ENCODE assay signal across 8 mouse cellular contexts in the genomic region with DNA sequence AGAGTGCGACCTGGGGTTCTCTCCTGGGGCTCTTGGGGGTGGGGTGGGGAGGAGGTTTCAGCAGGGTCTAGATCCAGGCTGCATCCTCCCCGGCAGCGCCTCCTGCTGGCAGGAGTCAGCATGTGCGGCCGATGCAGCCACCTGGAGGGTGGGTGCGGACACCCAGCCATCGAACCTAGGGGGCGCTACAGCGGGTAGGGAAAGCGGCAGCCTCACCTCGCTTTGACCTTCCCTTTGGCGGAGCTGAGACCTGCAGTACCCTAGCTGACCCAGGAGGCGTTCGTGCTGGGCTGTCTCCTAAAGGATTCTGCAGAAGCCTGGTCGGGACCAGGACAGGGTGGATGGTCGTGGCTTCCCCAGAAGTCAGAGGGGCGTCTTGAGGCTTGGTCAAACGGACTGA. TPM values are rescaled to one million over a fixed set of nuclear protein-coding genes. Genes with fewer than 3 reads are reported as not detected.
DNase-seq lines count a peak whose midpoint lies in the region; ATAC-seq and TF ChIP-seq lines count a peak whose summit lies in the region.

No protein-coding gene starts in this region.

- 0% methylated on average over 11 of the region's 18 CpGs for WGBS in embryonic facial prominence, embryonic 14.5 days

- intact Hi-C loops in heart, postnatal 10 days (cut with DNase I) = no loop called here

- H3K4me3 ChIP-seq in G1E (ENCODE audit: low read depth, low read length) = no peak overlapping the region
- peak overlapping the region; percentile 80 for H3K4me3 ChIP-seq in embryonic facial prominence, embryonic 14.5 days (ENCODE audit: low read depth, low read length)

- H3K9me3 ChIP-seq in G1E (replicated peaks) = no peaks in the 10 kb centered on the region
- no peaks in the 10 kb centered on the region for H3K9me3 ChIP-seq in embryonic facial prominence, embryonic 14.5 days (ENCODE audit: control insufficient read depth, low read length)

- peaks cover 92% of the 10 kb centered on the region for H3K27me3 ChIP-seq in G1E (ENCODE audit: insufficient read depth, low read length)
- peaks cover 29% of the 10 kb centered on the region; the same call in 1 of the 2 replicates for H3K27me3 ChIP-seq in embryonic facial prominence, embryonic 14.5 days (replicated peaks; ENCODE audit: control insufficient read depth, insufficient read depth, low read length)

- no peak overlapping the region for H3K27ac ChIP-seq in embryonic facial prominence, embryonic 14.5 days (replicated peaks; ENCODE audit: low read depth, low read length)

- peak overlapping the region; percentile 58; the same call in 1 of the 2 replicates for H3K9ac ChIP-seq in embryonic facial prominence, embryonic 14.5 days (ENCODE audit: low read depth, low read length)

- peak overlapping the region; percentile 97 for H3K4me2 ChIP-seq in embryonic facial prominence, embryonic 14.5 days (ENCODE audit: low read depth, low read length)

- peaks cover 40% of the 10 kb centered on the region for H3K4me1 ChIP-seq in G1E (ENCODE audit: insufficient read depth, low read depth, low read length)
- H3K4me1 ChIP-seq in embryonic facial prominence, embryonic 14.5 days (ENCODE audit: control insufficient read depth, insufficient read depth, low read length) = peaks cover 40% of the 10 kb centered on the region

- H3K36me3 ChIP-seq in G1E (replicated peaks) = no peaks in the 10 kb centered on the region
- H3K36me3 ChIP-seq in embryonic facial prominence, embryonic 14.5 days (ENCODE audit: control insufficient read depth, insufficient read depth, low read length) = no peaks in the 10 kb centered on the region

- peak; percentile 84 for TF ChIP-seq CTCF in G1E (IDR thresholded peaks at IDR 0.05; ENCODE audit: low read depth, low read length)

- no peak for ATAC-seq in G1E (ENCODE audit: extremely low read depth, insufficient number of reproducible peaks, low FRiP score, poor library complexity, severe bottlenecking)
- peak; percentile 23 for ATAC-seq in embryonic facial prominence, embryonic 14.5 days (ENCODE audit: low read depth)
- ATAC-seq in megakaryocyte progenitor cell, adult 5-6 weeks (replicated peaks; ENCODE audit: poor library complexity) = peak; percentile 77

- peak; percentile 47 for DNase-seq in G1E (ENCODE audit: low spot score)
- peak; percentile 65 to 80 for DNase-seq in adrenal gland, postnatal 36 days
- peak; percentile 60 for DNase-seq in embryonic facial prominence, embryonic 14.5 days (ENCODE audit: low spot score)
- peak; percentile 77 to 93 for DNase-seq in heart, postnatal 10 days
- peak; percentile 72 to 83 for DNase-seq in kidney, postnatal 25 days
- peak; percentile 56 for DNase-seq in spleen, adult 12 weeks (ENCODE audit: low spot score)
- no peak for DNase-seq in layer of hippocampus, adult 8-10 months (ENCODE audit: low spot score in 2 of 2)

RNA-seq across cellular contexts. Expression of gene Cacnb3, which starts 0.9 kb away (rescaled TPM):
- total RNA-seq in G1E (2014; fragmentation: Nextera tagmentation) (0.29 TPM in 1 of 2 replicates, not detected in the other), G1E (2017) (0.12 and 0.22 TPM in 2 replicates)
- polyA plus RNA-seq in G1E (2012) = 0.14 and 0.22 TPM in 2 replicates
- 10 to 100 TPM; 10.2 to 13.3 TPM for total RNA-seq in adrenal gland, postnatal 36 days (2021)
- polyA plus RNA-seq in embryonic facial prominence, embryonic 14.5 days (2014; fragmentation: Nextera tagmentation; extraction: Ambion mirVana) = 29.0 and 37.0 TPM in 2 replicates
- 10 to 100 TPM; 13.6 to 14.0 TPM for total RNA-seq in heart, postnatal 10 days (2021)
- not detected in 2 replicates for total RNA-seq in megakaryocyte progenitor cell, adult 5-6 weeks (2015)
- total RNA-seq in megakaryocyte progenitor cell, adult 5-6 weeks (2017) = not detected in 2 replicates
- 100 to 1,000 TPM; 163 to 193 (median 176) TPM for total RNA-seq in layer of hippocampus, adult 8-10 months (2022)

RNA-seq across cellular contexts. Expression of gene Adcy6, which starts 21.6 kb away (rescaled TPM):
- total RNA-seq in G1E (2014; fragmentation: Nextera tagmentation) = 5.0 TPM in 1 of 2 replicates, not detected in the other
- total RNA-seq in G1E (2017) = 0.22 TPM in 1 of 2 replicates, not detected in the other
- polyA plus RNA-seq in G1E (2012) = not detected in 2 replicates
- total RNA-seq in adrenal gland, postnatal 36 days (2021) = 10 to 100 TPM; 43.8 to 62.6 TPM
- polyA plus RNA-seq in embryonic facial prominence, embryonic 14.5 days (2014; fragmentation: Nextera tagmentation; extraction: Ambion mirVana) = 14.9 and 18.8 TPM in 2 replicates
- 100 to 1,000 TPM; 187 to 200 TPM for total RNA-seq in heart, postnatal 10 days (2021)
- total RNA-seq in megakaryocyte progenitor cell, adult 5-6 weeks (2015) = 2.2 and 3.1 TPM in 2 replicates
- total RNA-seq in megakaryocyte progenitor cell, adult 5-6 weeks (2017) = 6.7 and 7.7 TPM in 2 replicates
- 10 to 100 TPM; 47.3 to 58.6 (median 52.2) TPM for total RNA-seq in layer of hippocampus, adult 8-10 months (2022)

RNA-seq across cellular contexts. Expression of gene Ddx23, which starts 31.2 kb away (rescaled TPM):
- total RNA-seq in G1E (2014; fragmentation: Nextera tagmentation) (61.4 and 66.6 TPM in 2 replicates), G1E (2017) (101 and 154 TPM in 2 replicates)
- polyA plus RNA-seq in G1E (2012) = 100 and 112 TPM in 2 replicates
- 10 to 100 TPM; 75.5 to 84.3 TPM for total RNA-seq in adrenal gland, postnatal 36 days (2021)
- polyA plus RNA-seq in embryonic facial prominence, embryonic 14.5 days (2014; fragmentation: Nextera tagmentation; extraction: Ambion mirVana) = 21.5 and 23.4 TPM in 2 replicates
- total RNA-seq in heart, postnatal 10 days (2021) = 10 to 100 TPM; 55.2 to 57.2 TPM
- total RNA-seq in megakaryocyte progenitor cell, adult 5-6 weeks (2015) = 22.1 and 25.0 TPM in 2 replicates
- total RNA-seq in megakaryocyte progenitor cell, adult 5-6 weeks (2017) = 88.0 and 121 TPM in 2 replicates
- 10 to 100 TPM; 76.3 to 89.4 (median 85.9) TPM for total RNA-seq in layer of hippocampus, adult 8-10 months (2022)

RNA-seq across cellular contexts. Expression of gene Rnd1, which starts 45.8 kb away (rescaled TPM):
- total RNA-seq in G1E (2014; fragmentation: Nextera tagmentation) (3.2 and 3.3 TPM in 2 replicates), G1E (2017) (1.2 and 1.5 TPM in 2 replicates)
- polyA plus RNA-seq in G1E (2012) = 1.0 and 1.1 TPM in 2 replicates
- total RNA-seq in adrenal gland, postnatal 36 days (2021) = 1 to 10 TPM; 2.1 to 2.4 TPM
- 0.42 TPM in 2 replicates for polyA plus RNA-seq in embryonic facial prominence, embryonic 14.5 days (2014; fragmentation: Nextera tagmentation; extraction: Ambion mirVana)
- total RNA-seq in heart, postnatal 10 days (2021) = 1 to 10 TPM in 1 of 2 experiments, under 1 TPM in 1; 0.84 to 1.9 TPM
- 1.1 and 1.7 TPM in 2 replicates for total RNA-seq in megakaryocyte progenitor cell, adult 5-6 weeks (2015)
- total RNA-seq in megakaryocyte progenitor cell, adult 5-6 weeks (2017) = 3.3 and 3.5 TPM in 2 replicates
- 1 to 10 TPM; 6.3 to 8.7 (median 7.3) TPM for total RNA-seq in layer of hippocampus, adult 8-10 months (2022)

Comparison
In these comparisons a context has a peak if more than half of its experiments do, and no peak if none do; other contexts are left out.
1. DNase-seq: peak in G1E (single experiment), adrenal gland, postnatal 36 days (2 of 2), embryonic facial prominence, embryonic 14.5 days (single experiment), heart, postnatal 10 days (2 of 2), kidney, postnatal 25 days (2 of 2) and spleen, adult 12 weeks (single experiment); none in layer of hippocampus, adult 8-10 months (0 of 2).
2. RNA of gene Cacnb3, which starts 0.9 kb away (total RNA-seq): 163 to 193 TPM in layer of hippocampus, adult 8-10 months; 13.6 to 14.0 TPM in heart, postnatal 10 days, 10.2 to 13.3 TPM in adrenal gland, postnatal 36 days, 0.12 to 0.29 TPM in G1E and not detected in megakaryocyte progenitor cell, adult 5-6 weeks; every median in the first group is over 10 times any median in the second.
3. RNA of gene Adcy6, which starts 21.6 kb away (total RNA-seq): 187 to 200 TPM in heart, postnatal 10 days, 43.8 to 62.6 TPM in adrenal gland, postnatal 36 days and 47.3 to 58.6 TPM in layer of hippocampus, adult 8-10 months; 2.2 to 7.7 TPM in megakaryocyte progenitor cell, adult 5-6 weeks and 0.22 to 5.0 TPM in G1E; every median in the first group is over 4 times any median in the second.